Mouse (Mus musculus) gastrocnemius, postnatal 25 days (tissue): ENCODE measurements around the gene Gm20388. TPM values are rescaled to one million over a fixed set of nuclear protein-coding genes. Genes with fewer than 3 reads are reported as not detected.

Source experiments
- DNase-seq: peaks from one replicate; pipeline ENCODE4 v3.0.0; 2022
- long read RNA-seq, 2 experiments: library from polyadenylated mRNA; stranded (forward); transcript quantifications; one replicate each; pipeline ENCODE4 v2.0.0; 2021
- total RNA-seq, 2 experiments: library from RNA; stranded (reverse); gene quantifications; 1 replicate in 1 of 2; 2 replicates in 1 of 2; pipeline ENCODE4 v1.2.3; 2021

Gene Gm20388
- 1 to 10 TPM in 1 of 2 experiments, not detected in 1; 6.7 TPM for total RNA-seq
- long read RNA-seq, experiment 1, partial matches to known transcripts = 14 of 545 reads
- long read RNA-seq, experiment 1, other reads (novel, unspliced or antisense) = 531 of 545 reads
- long read RNA-seq, experiment 2, partial matches to known transcripts = 19 of 265 reads
- long read RNA-seq, experiment 2, other reads (novel, unspliced or antisense) = 246 of 265 reads

DNA sequence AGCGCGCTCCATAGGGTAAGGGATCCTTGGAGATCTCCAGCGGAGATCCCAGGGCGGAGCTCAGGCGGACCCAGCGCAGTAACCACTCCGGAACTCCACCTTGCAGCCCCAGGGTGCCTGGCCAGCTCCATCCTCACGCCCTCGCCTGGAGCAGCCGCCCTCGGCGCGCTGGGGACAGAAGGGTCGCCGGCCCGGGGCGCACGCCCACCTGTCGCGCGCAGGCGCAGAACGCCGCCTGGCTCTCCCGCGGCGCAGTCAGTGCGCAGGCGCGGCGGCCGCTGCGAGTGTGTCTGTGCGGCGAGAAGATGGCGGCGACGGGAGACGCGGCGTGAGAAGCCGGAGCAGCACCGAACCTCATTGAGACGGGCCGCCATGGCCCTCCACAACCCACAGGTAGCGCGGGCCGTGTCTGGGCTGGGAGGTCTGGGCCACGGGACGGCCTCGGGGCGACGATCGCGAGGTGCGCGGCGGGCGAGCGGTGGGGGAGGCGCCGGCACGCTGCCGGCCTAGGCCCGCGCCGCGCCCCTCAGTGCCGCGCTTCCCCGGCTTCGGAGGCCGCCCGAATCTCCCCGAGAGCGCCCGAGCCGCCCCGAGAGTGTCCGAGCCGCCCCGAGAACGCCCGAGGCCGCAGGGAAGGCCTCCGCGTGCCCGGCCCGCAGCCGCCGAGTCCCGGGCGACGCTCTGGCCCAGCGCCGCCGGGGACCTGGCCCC lies at the start of gene Gm20388:
Gene Gm20388 (plus strand): TSS at position 295 of the 711 bp plus-strand sequence.
- peak; percentile 91 for DNase-seq

DNA sequence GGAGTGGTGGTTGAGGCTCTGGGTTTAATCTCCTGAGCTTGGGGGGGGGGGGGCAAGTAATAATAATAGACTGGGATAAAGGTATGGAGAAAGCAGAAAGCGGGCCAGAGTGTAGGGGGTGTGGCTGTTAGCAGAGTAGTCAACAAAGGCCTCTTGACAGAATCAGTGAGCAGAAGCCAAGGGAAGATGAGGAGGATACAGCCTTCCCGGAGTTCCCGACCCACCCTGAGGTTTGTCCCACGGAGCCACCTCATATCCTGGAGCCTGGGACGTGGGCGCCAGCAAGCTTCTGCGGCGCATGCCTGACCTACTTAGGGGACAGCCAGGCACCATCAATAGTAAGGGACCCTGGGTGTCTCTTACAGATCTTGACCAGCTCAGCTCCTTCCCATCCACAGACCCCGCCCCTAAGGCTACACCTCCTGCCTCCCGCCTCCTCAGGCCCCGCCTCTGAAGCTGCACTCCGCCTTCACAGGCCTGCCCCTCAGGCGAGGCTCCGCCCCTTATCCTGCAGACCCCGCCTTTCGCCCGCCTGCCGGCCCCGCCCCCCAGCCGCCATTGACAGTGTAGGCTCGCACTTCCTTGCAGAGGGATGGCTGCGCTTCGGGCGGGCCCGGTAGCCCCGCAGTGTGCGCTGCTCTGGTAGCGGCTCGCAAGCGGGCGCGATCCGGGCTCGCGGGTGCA lies 48.8 kb upstream of the Gm20388 start, which contains the start of gene Klhl36:
Gene Klhl36 (plus strand): TSS at position 561 of the 684 bp plus-strand sequence.
- peak; percentile 96 for DNase-seq

DNA sequence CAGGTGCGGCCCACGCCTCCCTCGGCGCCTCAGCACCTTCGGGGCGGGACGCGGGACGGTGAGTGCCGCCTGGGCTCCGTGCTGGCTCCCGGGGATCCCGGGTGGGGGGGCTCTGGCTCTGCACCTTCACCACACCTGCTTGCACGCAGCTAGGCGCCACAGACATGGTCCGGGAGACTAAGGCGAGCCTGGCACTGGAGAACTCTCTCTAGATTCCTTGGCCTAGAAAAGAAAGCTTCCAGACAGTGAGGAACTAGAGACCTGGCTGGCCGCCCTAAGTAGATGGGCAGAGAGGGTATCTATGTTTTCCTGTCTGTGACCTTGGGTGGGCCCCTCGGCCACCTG lies 48.3 kb upstream of the Gm20388 start:
- no peak for DNase-seq

DNA sequence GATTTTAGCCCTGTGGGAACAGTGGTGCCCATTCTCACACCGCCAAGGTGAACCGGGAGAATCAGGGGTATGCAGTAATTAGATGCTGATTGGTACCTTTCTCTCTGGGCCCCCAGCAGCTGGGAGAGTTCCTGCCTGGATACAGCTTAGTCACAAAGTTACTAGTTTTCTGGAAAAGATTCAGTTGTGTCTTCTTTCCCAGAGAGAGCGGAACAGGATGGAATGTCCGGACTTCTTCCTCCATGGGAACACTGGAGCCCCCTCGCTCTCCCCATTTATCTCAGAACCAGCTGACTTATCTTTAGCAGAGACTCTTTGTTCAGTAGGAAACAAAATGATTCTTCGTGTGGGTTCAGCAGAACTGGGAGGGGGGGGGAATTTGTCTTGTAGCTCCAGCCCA lies 47.9 kb upstream of the Gm20388 start:
- no peak for DNase-seq

DNA sequence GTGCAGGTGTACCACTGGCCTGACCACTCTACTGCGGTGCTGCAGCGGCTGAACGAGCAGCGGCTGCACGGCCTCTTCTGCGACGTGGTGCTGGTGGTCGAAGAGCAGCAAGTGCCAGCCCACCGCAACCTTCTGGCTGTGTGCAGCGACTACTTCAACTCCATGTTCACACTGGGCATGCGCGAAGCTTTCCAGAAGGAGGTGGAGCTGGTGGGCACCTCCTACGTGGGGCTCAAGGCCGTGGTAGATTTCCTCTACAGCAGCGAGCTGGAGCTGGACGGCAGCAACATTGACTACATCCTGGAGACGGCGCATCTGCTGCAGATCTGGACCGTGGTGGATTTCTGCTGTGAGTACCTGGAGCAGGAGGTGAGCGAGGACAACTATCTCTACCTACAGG lies 41.0 kb upstream of the Gm20388 start:
- DNase-seq = no peak

DNA sequence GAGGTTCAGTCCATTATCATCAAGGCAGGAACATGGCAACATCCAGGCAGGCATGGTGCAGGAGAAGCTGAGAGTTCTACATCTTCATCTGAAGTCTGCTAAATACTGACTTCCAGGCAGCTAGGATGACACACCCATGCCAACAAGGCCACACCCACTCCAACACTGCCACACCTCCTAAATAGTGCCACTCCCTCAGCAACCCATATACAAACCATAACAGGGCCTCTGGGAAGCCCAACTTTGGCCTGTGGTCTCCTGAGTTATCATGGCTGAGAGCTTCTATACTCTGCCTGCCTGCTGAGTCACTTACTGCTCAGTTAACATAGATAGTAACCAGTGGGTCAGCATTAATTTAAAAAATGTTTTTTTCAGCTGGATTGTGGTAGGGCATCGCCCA lies 37.5 kb upstream of the Gm20388 start:
- DNase-seq = no peak

DNA sequence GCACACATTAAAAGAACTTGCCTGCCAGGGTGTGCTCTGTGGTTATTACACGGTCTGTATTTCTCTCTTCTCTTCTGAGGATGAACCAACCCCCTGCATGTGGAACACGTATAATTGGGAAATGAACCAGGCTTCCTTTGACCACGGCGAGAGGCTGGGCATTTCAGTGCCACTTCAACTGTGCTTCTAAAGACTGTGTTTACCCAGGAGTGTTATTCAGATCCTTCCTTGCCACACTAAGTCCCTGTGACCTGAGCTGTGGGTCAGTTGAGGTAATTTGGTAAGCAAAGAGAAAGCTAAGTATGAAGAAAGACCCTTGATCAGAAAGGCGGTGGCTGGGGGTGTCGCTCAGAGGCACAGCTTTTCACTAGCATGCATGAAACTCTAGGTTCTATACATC lies 29.3 kb upstream of the Gm20388 start:
- DNase-seq = no peak

DNA sequence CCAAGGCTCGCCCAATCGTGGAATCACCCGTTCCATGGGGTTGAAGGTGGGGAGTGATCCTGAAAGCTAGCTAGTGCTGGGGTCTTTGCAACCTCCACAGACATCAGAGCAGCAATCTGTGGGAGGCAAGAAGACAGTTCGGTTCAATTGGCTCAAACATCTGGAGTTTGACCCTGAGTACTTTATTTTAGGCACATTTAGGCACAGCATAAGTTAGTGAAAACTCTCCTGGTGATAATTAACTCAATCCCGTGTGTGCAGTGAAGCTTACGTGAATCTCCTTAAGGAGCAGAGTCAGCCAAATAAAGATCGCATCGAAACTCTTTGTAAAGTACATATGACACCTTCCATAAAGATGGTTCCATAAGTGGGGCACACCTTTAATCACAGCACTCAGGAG lies 28.7 kb upstream of the Gm20388 start:
- DNase-seq = no peak

DNA sequence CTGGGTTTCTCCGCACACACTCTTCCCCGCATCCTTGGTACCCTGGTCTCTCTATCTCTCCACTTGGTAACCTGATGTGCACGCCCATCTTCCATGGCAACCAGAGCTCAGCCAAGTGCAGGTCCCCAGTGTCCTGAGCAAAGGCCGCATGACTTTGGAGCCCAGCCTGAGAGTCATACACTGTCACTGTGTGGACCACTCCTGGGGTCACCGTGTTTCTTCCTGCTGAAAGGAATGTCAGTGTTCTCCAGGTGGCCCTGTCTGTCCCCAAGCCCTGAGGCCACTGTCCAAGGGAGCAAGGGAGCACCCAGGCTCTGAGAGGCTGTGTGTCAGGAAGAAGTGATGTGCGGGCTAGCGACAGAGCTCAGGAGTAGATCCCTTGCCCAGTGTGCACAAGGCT lies 27.4 kb upstream of the Gm20388 start:
- DNase-seq = no peak

DNA sequence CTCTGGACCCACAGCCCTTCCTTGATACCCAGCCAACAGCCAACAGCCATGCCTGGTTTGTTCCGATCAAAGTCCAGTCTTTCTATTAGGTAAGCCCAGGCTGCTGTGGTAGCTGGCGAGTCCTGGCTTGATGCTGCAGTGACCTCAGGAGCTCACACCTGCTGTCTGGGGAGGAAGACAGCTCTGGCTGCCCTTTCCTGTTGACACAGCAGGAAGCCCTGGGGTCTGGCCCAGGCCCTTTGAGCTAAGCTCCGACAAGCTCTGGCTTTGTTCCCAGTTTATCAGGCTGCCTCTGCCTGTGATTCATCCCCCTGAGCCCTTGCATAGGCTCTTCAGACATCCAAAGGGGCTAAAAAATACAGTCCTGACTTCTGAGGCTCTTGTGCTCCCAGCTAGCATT lies 25.0 kb upstream of the Gm20388 start:
- peak; percentile 58 for DNase-seq

DNA sequence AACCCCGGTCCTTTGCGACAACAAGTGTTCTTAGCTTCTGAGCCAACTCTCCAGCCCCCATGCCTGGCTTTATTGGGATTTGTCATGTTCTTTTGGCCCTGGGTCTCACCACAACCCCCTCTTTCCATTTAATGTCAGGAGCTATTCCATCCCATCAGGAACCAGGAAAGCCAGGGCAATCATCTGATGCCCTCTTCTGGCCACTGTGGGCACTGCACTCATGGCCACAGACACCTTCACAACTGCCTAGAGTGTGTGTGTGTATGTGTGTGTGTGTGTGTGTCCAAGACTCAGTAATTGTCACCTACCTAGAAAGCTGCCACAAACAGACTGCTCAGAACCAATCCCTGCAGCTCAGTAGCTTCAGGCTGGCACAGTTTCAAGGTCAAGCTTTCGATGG lies 23.5 kb upstream of the Gm20388 start:
- DNase-seq = no peak

DNA sequence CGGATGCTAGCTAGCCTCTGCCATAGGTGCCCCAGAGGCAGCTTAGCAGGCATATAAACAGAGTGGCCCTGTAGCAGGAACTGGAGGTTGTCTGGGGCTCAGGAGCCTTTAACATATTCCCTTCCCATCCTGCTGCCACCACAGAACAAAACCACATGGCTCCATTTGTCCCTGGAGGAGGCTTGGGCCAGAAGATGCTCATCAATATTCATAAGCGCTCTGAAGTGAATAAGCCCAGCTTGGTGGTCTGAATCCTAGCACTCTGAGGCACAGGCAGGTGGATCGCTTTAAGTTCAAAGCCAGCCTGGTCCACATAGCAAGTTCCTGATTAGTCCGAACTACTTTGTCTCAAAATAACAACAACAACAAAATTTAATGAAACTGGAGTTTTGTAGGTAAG lies 22.6 kb upstream of the Gm20388 start:
- DNase-seq = no peak

DNA sequence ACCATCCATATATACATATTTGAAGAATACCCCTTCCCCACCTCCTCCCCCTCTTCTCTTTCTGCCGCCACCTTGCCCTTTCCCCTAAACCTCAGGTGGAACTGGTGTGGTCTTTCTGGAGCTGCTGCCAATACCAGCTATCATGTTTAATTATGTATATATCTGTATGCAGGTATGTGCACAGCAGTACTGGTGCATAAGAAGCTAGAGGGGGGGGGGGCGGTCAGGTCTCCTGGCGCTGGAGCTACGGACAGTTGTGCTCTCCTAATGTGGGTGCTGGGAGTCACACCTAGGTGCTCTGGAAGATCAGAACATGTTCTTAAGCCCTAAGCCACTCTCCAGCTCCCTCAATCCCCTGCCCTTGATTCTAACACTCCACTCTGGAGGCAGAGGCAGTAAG lies 13.6 kb upstream of the Gm20388 start:
- no peak for DNase-seq

DNA sequence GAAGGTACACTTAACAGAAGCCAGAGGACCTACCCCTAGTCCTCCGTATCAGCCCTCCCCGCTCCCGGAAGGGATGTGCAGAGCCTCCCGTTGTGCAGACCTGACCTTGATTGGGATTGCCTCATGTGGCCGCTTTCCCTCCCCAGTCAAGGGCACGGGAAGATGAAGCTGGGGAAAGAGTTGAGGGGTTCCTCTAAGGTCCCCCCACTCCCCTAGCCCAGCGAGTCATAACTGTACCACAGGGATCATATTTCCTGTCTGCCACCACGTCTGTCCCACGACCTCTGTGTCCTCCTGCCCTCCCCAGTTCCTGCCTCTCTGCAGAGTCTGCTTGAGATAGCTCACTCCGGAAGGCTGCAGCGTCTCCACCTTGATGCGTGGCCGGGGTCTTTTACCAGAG lies 12.7 kb upstream of the Gm20388 start:
- DNase-seq = no peak

DNA sequence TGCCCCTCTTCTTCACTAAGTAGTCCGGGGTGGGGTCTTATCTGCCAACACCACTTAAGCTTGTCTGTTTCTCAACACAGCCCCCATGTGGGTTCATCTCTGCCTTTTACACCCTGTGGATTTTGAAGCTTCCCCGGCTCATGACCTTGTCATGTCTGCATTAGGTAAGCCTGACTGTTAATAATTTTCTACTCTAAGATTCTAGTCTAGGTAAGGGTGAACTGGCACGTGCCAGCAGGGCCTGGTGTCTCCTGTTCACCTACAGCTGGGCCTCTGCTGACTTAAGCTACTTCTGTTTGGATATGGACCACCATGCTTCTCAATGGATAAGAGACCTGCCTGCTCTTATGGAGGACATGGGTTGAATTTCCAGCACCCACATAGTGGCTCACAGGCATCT lies 9.3 kb upstream of the Gm20388 start:
- no peak for DNase-seq

DNA sequence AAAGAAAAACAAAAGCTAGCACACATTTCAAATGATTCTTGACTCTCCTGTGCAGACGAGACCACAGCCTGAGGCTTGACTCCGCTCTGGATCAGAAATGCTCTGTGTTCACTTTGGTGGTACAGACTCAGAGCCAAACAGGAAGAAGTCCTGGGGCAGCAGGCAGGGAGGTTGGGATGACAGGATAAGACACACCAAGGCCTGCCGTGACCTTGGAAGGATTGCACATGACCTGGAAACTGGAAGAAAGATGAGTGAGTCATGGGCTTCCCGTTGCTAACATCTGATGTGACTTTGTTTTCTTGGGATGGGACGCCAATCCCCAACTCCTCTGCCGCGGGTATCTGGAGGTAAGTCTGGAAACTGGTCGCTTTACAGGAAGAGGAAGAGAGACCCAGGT lies 8.7 kb upstream of the Gm20388 start:
- no peak for DNase-seq

DNA sequence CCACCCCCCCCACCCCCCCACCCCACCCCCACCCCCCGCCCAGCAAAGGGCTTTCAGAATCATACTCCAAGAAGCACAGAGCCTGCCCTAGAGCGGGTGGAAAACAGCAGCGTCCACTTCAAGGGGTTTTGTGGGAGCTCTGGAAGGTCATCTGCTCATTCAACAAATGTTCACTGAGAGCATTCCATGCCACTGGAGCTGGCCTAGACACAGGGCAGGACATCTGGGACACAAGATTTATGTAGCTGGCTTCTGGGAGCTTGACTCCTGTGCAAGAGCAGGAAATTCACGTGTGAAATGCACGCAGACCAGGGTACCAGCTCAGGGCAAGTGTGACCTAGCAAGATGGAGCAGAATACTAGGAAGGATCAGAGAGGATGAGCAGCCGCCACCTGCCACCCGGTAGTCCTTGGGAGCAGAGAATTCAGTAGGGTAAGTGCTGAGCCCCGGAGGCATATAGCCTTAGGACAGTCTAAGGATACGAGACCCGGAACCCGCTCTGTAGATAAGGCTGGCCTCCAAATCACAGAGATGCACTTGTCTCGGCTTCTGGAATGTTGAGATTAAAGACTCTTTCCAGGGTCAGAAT lies 6.2 kb upstream of the Gm20388 start:
- DNase-seq = no peak

DNA sequence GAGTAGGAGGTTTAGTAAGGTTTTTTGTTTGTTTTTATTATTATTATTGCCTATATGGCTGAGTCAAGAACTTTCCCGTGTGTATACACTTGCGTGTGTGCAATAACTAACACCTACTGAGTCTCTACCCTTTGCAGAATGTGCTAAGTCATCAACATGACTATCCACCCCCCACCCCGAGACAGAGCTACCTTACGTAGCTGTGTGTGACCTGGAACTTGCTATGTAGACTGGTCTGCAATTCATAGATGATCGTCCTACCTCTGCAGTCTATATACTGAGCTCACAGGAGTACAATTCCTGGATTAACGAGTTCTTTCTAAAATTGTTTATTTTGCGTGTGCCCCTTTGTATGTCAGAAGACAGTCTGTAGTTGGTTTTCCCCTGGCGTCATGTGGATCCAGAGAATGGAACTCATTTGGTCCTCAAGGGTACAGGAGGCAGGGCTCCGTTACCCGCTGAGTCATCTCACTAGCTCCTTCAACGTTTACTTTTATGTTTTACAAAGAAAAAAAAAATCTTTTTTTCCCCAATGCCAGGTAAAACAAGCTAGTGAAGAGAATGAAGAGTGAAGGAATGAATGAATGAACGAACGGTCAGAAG lies 596 bp upstream of the Gm20388 start, which contains the start of gene Usp10:
Gene Usp10 (plus strand): TSS at position 417 of the 603 bp plus-strand sequence.
- no peak for DNase-seq

DNA sequence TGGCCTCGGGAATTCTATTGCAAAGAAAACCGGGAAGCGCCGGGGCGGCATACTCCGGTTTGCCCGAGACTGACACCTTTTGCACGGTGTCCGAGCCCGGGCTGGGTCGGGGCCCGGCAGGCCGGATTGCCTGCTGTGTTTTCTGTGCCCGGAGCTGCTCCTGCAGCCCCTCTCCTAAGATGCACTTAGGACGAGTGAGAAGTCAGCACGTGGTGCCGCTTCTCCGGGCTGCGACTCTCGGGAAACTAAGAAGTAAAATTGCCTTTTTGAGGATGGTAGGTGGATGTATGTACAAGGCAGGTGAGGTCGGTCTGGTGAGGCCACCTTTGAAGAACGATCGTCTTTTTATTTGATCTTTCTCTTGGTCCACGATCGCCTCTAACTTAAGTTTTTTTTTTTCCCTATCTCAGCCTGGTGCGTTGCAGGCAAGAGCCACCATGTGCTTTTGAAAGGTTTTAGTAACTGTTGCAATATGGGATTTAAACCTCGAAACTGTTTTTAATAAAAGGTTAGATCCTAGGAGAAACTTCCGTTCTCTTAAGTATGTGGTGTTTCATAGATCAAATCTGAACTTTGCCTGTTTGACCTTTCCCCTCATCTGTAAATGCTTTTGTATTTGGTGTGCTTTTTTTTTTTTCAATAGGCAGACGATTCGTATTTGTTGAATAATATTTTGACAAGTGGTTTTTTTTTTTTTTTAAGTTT lies 769 bp downstream of the Gm20388 start:
- no peak for DNase-seq

DNA sequence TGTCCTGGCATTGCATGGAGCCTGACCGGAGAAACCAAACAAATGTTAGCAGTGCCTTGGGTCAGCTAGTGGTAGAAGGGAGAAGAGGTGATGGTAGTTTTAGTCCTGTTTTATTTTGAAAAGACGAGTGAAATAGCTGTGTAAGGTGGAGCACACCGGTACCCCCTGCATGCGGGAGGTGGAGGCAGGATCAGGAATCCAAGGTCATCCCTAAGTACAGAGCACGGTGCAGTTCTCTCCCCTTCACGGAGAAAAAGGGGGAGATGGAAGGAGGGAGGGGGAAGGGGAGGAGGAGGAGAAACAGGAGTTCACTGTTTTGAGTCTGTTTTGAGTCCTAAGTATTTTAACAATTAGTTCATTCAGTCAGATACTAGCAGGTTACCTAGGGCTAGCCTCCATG lies 2.0 kb downstream of the Gm20388 start:
- DNase-seq = no peak

DNA sequence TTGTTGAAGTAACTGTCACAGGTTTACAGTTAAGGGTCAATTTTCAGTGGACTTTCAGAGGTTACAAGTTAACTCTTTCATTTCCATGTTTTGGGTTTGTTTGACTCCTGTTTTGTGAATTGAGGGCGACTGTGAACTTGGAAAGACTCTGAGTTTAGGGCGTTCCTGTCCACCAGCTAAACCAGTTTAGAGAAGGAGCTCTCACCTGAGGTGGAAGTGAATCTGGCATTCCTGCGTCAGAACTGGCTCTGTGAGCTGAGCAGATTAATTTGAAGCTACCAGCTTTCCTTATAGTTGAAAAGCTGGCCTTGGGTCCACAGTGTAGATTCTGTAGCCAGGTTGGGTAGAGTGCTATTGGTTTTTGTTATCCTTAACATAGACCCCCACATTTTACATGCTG lies 2.5 kb downstream of the Gm20388 start:
- no peak for DNase-seq

DNA sequence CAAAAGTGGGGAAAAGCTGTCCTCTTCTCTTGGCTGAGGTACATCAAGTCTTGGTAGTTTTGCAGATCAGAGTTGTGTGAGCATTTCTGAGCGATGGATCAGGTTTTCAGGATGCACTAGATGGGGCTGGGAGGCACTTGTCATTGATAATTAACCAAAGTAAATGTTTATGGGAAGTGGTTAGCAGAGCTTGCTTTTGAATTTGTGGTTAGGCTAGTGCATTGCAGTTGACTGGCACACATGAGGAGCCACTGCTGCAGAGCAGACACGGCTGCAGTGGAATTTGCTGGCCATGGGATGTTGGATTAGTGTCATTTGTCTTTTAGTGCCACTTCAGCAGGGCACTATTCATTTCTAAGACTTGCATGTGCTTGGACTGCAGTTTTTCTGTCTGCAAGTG lies 3.5 kb downstream of the Gm20388 start:
- no peak for DNase-seq
